ENCODE assay signal across 8 mouse cellular contexts in genomic region chrX:135210436-135211221, GRCm38 (mm10). TPM values are rescaled to one million over a fixed set of nuclear protein-coding genes. Genes with fewer than 3 reads are reported as not detected.
DNase-seq lines count a peak whose midpoint lies in the region; ATAC-seq and TF ChIP-seq lines count a peak whose summit lies in the region.

TSS of gene Tceal6 (minus strand) at chrX:135210687.

- H3K4me1 ChIP-seq in heart, postnatal 0 days (ENCODE audit: control insufficient read depth, insufficient read depth), result no peaks in the 10 kb centered on the region
- peaks cover 3% of the 10 kb centered on the region; the same call in 1 of the 2 replicates for H3K4me1 ChIP-seq in forebrain, embryonic 10.5 days
- H3K4me1 ChIP-seq in midbrain, embryonic 13.5 days (replicated peaks), result no peaks in the 10 kb centered on the region

- TF ChIP-seq EP300 in heart, postnatal 0 days (IDR thresholded peaks at IDR 0.05; ENCODE audit: low read depth), result no peak

- no peaks in the 10 kb centered on the region for H3K36me3 ChIP-seq in heart, postnatal 0 days (replicated peaks; ENCODE audit: control insufficient read depth, insufficient read depth, low read length)
- H3K36me3 ChIP-seq in forebrain, embryonic 10.5 days (replicated peaks), result no peaks in the 10 kb centered on the region
- H3K36me3 ChIP-seq in midbrain, embryonic 13.5 days, result no peaks in the 10 kb centered on the region

- H3K4me3 ChIP-seq in heart, postnatal 0 days (ENCODE audit: low read depth, low read length), result peak within 1 kb of the TSS; percentile 28
- H3K4me3 ChIP-seq in forebrain, embryonic 10.5 days, result peak within 1 kb of the TSS; percentile 51
- peak within 1 kb of the TSS; percentile 58 for H3K4me3 ChIP-seq in layer of hippocampus, adult 2 months
- H3K4me3 ChIP-seq in midbrain, embryonic 13.5 days (replicated peaks), result peak within 1 kb of the TSS; percentile 49

- WGBS in heart, postnatal 0 days, result 36% methylated on average over 12 of the region's 13 CpGs
- 20% methylated on average over 13 of the region's 13 CpGs for WGBS in forebrain, embryonic 10.5 days
- WGBS in midbrain, embryonic 13.5 days, result 32% methylated on average over 12 of the region's 13 CpGs

- no peak within 1 kb of the TSS for H3K27ac ChIP-seq in heart, postnatal 0 days (ENCODE audit: low read depth)
- H3K27ac ChIP-seq in forebrain, embryonic 10.5 days, result no peak within 1 kb of the TSS
- peak within 1 kb of the TSS; percentile 90 for H3K27ac ChIP-seq in layer of hippocampus, adult 2 months
- no peak within 1 kb of the TSS for H3K27ac ChIP-seq in midbrain, embryonic 13.5 days

- intact Hi-C loops in heart, postnatal 14 days (cut with DNase I), result no loop called here

- peak within 1 kb of the TSS; percentile 47 for H3K4me2 ChIP-seq in heart, postnatal 0 days (ENCODE audit: low read depth, low read length)
- peak within 1 kb of the TSS; percentile 58 for H3K4me2 ChIP-seq in midbrain, embryonic 13.5 days (replicated peaks)

- ATAC-seq in heart, postnatal 0 days (ENCODE audit: insufficient read depth, low read depth), result no peak
- ATAC-seq in midbrain, embryonic 13.5 days, result peak; percentile 95

- H3K9ac ChIP-seq in heart, postnatal 0 days (replicated peaks; ENCODE audit: low read depth, low read length), result no peak within 1 kb of the TSS
- peak within 1 kb of the TSS; percentile 64 for H3K9ac ChIP-seq in midbrain, embryonic 13.5 days (replicated peaks)

- TF ChIP-seq CTCF in heart, postnatal 0 days (IDR thresholded peaks at IDR 0.05; ENCODE audit: low read depth), result no peak
- TF ChIP-seq CTCF in layer of hippocampus, adult 2 months (conservative IDR thresholded peaks at IDR 0.05), result no peak

- H3K9me3 ChIP-seq in heart, postnatal 0 days (replicated peaks; ENCODE audit: control insufficient read depth, low read length), result no peaks in the 10 kb centered on the region
- no peaks in the 10 kb centered on the region for H3K9me3 ChIP-seq in forebrain, embryonic 10.5 days
- H3K9me3 ChIP-seq in midbrain, embryonic 13.5 days, result no peaks in the 10 kb centered on the region

- H3K27me3 ChIP-seq in heart, postnatal 0 days (ENCODE audit: control insufficient read depth, insufficient read depth, low read length), result no peaks in the 10 kb centered on the region
- H3K27me3 ChIP-seq in forebrain, embryonic 10.5 days (ENCODE audit: poor library complexity, severe bottlenecking), result peaks cover 44% of the 10 kb centered on the region
- H3K27me3 ChIP-seq in midbrain, embryonic 13.5 days, result no peaks in the 10 kb centered on the region

- DNase-seq in heart, postnatal 0 days (ENCODE audit: low spot score), result no peak
- DNase-seq in heart, postnatal 14 days, result no peak
- DNase-seq in forebrain, embryonic 10.5 days (ENCODE audit: extremely low spot score, low spot score), result no peak
- peak; percentile 19 to 23 for DNase-seq in layer of hippocampus, adult 2 months (ENCODE audit: low spot score in 2 of 2)
- DNase-seq in thymus, adult 18-20 months, result no peak
- DNase-seq in adrenal gland, adult 8-10 months, result no peak
- no peak for DNase-seq in embryo, embryonic 9.5 days (ENCODE audit: extremely low spot score)

RNA-seq across cellular contexts. Expression of gene Tceal6, which starts in this region (rescaled TPM):
- not detected in 2 replicates for total RNA-seq in heart, postnatal 0 days (2014; rRNA removed; ENCODE audit: low replicate concordance)
- 0.25 and 0.33 TPM in 2 replicates for polyA plus RNA-seq in heart, postnatal 0 days (2015; fragmentation: Nextera tagmentation; extraction: Ambion mirVana)
- not detected for total RNA-seq in heart, postnatal 14 days (2021)
- polyA plus RNA-seq in forebrain, embryonic 10.5 days (2016; fragmentation: Nextera tagmentation; extraction: Ambion mirVana), result 1.4 and 1.9 TPM in 2 replicates
- 100 to 1,000 TPM in 1 of 2 experiments, 10 to 100 TPM in 1; 95.7 to 124 TPM for total RNA-seq in layer of hippocampus, adult 2 months (2021)
- 22.0 and 22.7 TPM in 2 replicates for polyA plus RNA-seq in midbrain, embryonic 13.5 days (2015; fragmentation: Nextera tagmentation; extraction: Ambion mirVana)
- total RNA-seq in adrenal gland, adult 8-10 months (2022), result 1 to 10 TPM; 2.1 to 6.1 (median 4.2) TPM

Comparison
In these comparisons a context has a peak if more than half of its experiments do, and no peak if none do; other contexts are left out.
1. RNA of gene Tceal6 (total RNA-seq): 95.7 to 124 TPM in layer of hippocampus, adult 2 months; 2.1 to 6.1 TPM in adrenal gland, adult 8-10 months, not detected in heart, postnatal 14 days and not detected in heart, postnatal 0 days; every median in the first group is over 10 times any median in the second.
2. DNase-seq: peak in layer of hippocampus, adult 2 months (2 of 2); none in heart, postnatal 0 days (single experiment), heart, postnatal 14 days (0 of 2), forebrain, embryonic 10.5 days (single experiment), thymus, adult 18-20 months (0 of 2), adrenal gland, adult 8-10 months (single experiment) and embryo, embryonic 9.5 days (single experiment).
3. Peak in every context shown above with its lines, with median percentiles within 50 percentile points of each other: H3K4me3 ChIP-seq.